Mouse (Mus musculus) mouse embryonic stem cell (cell line): ENCODE results near the gene Fut7.

Experiments used
- in situ Hi-C, 2 experiments: fragments of 300-500 bp; cut with MboI; formaldehyde crosslinking; loops; 1 replicate in 1 of 2; 3 replicates in 1 of 2; pipeline ENCODE4 v1.14.3; 2019 to 2020; ENCODE audit warnings: low sequenced_read_pairs in 2 of 2, low pct_unique_long_range_greater_than_20kb in 1 of 2, mixed read lengths in 1 of 2; ENCODE audit not compliant: unreplicated experiment in 1 of 2

Gene Fut7

GRCm38 (mm10) chr2:25417426-25417825 lies 5.6 kb upstream of the Fut7 start:
- in situ Hi-C loops = no loop called here

GRCm38 (mm10) chr2:25421896-25422295 lies 1.2 kb upstream of the Fut7 start:
- in situ Hi-C loops = no loop called here

GRCm38 (mm10) chr2:25423626-25424025 lies 559 bp downstream of the Fut7 start:
- in situ Hi-C loops = no loop called here

GRCm38 (mm10) chr2:25425481-25425880 lies 2.4 kb downstream of the Fut7 start:
- in situ Hi-C loops = no loop called here

GRCm38 (mm10) chr2:25426721-25427191 lies 3.7 kb downstream of the Fut7 start:
- in situ Hi-C loops = no loop called here

- in situ Hi-C loops = no loop called here
These were observed 4.2 kb downstream of the Fut7 start for GRCm38 (mm10) chr2:25427256-25427655.

GRCm38 (mm10) chr2:25428442-25429236 lies 5.6 kb downstream of the Fut7 start, which contains the start of gene Abca2:
Abca2 (plus strand) TSS chr2:25428703.
- in situ Hi-C loops = no loop called here

- in situ Hi-C loops = loop anchor here in 1 of 2 experiments (5.0 kb wide), 1 partner anchor 48 kb away; no protein-coding TSS in a partner anchor
These were observed 6.5 kb downstream of the Fut7 start for GRCm38 (mm10) chr2:25429435-25430180.

GRCm38 (mm10) chr2:25430395-25431233 lies 7.5 kb downstream of the Fut7 start:
- in situ Hi-C loops = loop anchor here in 1 of 2 experiments (5.0 kb wide), 1 partner anchor 47 kb away; no protein-coding TSS in a partner anchor

- in situ Hi-C loops = loop anchor here in 1 of 2 experiments (5.0 kb wide), 1 partner anchor 46 kb away; no protein-coding TSS in a partner anchor
These were observed 8.3 kb downstream of the Fut7 start for GRCm38 (mm10) chr2:25431308-25431855.

GRCm38 (mm10) chr2:25432326-25433098 lies 9.4 kb downstream of the Fut7 start:
- in situ Hi-C loops = loop anchor here in 1 of 2 experiments (5.0 kb wide), 1 partner anchor 45 kb away; no protein-coding TSS in a partner anchor

- in situ Hi-C loops = loop anchor here in 1 of 2 experiments (5.0 kb wide), 1 partner anchor 44 kb away; no protein-coding TSS in a partner anchor
These were observed 10.0 kb downstream of the Fut7 start for GRCm38 (mm10) chr2:25433101-25433500.

- in situ Hi-C loops = loop anchor here in 1 of 2 experiments (5.0 kb wide), 1 partner anchor 43 kb away; no protein-coding TSS in a partner anchor
These were observed 11.2 kb downstream of the Fut7 start for GRCm38 (mm10) chr2:25434292-25434691.

GRCm38 (mm10) chr2:25436286-25436820 lies 13.3 kb downstream of the Fut7 start:
- in situ Hi-C loops = no loop called here

GRCm38 (mm10) chr2:25441067-25441466 lies 18.0 kb downstream of the Fut7 start:
- in situ Hi-C loops = no loop called here

GRCm38 (mm10) chr2:25442682-25443081 lies 19.6 kb downstream of the Fut7 start:
- in situ Hi-C loops = no loop called here
